Mouse (Mus musculus) heart, postnatal 25 days (tissue): ENCODE measurements around the gene Ccnd3. TPM values are rescaled to one million over a fixed set of nuclear protein-coding genes. Genes with fewer than 3 reads are reported as not detected.

Experiments
- DNase-seq: peaks from one replicate; pipeline ENCODE4 v3.0.0; 2022; ENCODE audit warnings: low spot score
- intact Hi-C: fragments of 180-260 bp; cut with DNase I; formaldehyde crosslinking; loops from one replicate; pipeline ENCODE4 v1.15.1; 2025
- total RNA-seq, 2 experiments: library from RNA; stranded (reverse); gene quantifications; 2 replicates each; pipeline ENCODE4 v1.2.3; 2021

Ccnd3 gene
- total RNA-seq, 2 experiments from 2014 or later = 75.6 to 87.9 TPM

DNA sequence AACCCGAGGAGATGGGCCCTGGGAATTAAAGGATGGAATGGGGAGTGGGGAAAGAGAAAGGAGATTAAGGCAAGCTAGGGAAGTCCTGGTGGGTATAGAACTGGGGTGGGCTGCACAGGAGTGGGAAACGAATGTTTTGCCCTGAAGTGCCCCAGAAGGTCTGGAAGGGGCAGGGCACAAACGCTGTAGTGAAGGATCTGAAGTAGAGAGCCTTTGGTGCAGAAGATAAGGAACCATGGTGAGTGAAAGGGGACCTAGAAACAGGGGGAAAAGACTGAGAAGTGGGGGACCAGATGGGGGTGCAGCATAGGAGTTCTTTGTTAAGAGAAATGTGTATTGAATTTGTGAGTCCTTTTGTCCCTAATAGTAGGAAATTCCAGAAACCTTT, 125.8 kb downstream of the Ccnd3 start, which contains the start of gene Usp49:
Usp49 (plus strand) TSS at position 13 of the 388 bp plus-strand sequence.
- DNase-seq = no peak
- intact Hi-C loops = loop anchor here (5.0 kb wide), 1 partner anchor 47 kb away; no protein-coding TSS in a partner anchor

DNA sequence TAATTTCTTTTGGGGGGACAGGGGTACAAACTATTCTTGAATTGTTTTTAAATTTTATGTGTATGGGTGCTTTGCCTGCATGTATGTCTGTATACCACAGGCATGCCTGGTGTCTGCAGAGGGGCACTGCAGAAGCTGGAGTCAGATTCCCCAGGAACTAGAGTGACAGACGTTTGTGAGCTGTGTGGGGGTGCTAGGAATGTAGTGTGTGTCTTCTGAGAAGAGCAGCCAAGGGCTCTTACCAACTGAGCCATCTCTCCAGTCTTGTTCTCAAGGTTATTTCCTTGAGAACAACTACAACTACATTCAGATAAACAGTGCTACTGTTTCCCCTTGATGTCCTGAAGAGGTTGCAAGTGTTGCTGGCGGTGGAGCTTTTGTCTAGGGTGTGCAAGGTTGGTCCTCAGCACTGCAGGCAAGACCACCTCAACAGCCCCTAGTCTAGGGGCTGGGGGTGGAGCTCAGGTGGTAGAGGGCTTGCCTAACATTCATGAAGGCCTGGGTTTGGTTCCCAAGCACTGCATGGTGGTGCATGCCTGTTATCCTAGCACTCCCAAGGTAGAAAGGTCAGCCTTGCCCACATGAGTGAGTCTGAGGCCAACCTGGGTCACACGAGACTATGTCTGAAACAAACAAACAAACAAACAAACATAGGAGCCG, 127.5 kb downstream of the Ccnd3 start:
- intact Hi-C loops = loop anchor here (5.0 kb wide), 1 partner anchor 45 kb away; no protein-coding TSS in a partner anchor
- DNase-seq = no peak

DNA sequence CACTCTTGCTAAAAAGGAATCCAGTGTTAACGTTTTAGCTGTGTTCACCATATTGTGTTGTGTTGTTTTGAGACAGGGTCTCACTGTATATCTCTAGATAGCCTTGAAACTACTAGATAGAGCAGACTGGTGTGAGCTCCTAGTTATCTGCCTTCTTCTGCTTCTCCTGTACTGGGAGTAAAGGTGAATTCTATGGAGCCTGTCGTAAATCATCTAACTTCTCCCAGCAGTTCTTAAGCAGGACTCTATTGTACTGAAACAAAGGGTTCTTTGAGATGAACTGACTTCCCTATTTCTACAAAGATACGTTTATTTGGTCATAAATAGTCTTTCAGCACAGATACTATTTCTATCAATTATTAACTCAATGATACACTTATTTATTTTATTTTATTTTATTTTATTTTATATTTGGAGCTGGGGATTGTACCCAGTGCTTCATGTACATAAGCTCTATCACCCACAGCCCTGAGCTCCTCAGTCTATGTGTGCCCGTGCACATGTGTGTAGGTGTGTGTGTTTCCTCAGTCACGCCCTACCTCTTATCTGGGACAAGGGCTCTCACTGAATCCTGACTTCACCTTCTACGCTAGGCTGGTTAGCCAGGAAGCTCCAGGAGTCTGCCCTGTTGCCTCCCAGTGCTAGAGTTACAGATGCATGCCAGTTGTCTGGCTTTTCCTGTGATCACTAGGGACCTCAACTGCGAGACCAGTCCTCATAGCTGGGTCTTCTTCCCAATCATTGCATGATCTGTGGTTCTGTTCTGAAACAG, 129.3 kb downstream of the Ccnd3 start:
- no peak for DNase-seq
- intact Hi-C loops = loop anchor here (5.0 kb wide), 1 partner anchor 43 kb away; no protein-coding TSS in a partner anchor

DNA sequence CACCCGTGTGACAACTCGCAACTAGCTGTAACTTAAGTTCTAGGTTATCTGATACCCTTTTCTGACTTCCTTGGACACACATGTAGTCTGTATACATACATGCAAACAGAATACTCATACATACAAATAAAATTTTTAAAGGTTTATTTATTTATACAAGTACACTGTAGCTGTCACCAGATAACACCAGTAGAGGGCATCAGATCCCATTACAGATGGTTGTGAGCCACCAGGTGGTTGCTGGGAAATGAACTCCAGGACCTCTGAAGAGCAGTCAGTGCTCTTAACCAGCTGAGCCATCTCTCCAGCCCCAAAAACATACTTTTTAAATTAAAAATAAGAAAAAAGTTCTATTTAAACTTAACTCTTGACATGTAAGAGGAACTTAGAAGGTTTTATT, 138.1 kb downstream of the Ccnd3 start:
- intact Hi-C loops = no loop called here
- no peak for DNase-seq

DNA sequence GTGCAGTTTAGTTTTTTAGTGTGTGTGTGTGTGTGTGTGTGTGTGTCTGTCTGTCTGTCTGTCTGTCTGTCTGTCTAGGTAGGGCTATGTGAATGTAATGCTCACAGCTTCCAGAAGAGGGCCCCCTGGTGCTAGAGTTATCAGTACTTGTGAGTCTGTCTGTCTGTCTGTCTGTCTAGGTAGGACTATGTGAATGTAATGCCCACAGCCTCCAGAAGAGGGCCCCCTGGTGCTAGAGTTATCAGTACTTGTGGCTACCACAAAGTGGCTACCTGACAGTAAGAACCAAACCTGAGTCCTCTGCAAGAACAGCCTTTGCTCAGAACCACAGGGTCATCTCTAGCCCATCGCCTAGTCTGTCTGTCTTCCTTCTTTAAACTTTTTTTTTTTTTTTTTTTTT, 141.8 kb downstream of the Ccnd3 start:
- intact Hi-C loops = no loop called here
- peak; percentile 12 for DNase-seq

DNA sequence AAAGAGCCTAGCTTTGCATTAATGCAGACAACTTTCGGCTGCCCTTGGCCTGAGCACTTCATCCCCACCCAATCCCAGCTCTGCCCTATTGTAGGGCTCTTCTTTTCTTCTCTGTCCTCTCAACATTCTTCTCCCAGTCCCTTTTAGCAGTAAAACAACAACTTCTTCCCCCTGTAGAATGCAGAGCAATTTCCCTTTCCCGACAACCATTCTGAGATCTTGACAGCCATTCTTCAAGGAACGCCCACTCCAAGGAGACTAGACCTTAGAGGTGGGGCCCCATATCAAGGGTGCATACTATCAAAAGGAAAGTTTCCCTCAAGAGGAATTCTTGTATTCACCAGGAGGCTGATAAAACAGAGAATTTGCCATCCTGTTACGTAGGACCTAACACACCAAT, 144.1 kb downstream of the Ccnd3 start:
- intact Hi-C loops = no loop called here
- DNase-seq = no peak

Other genes starting within 250 kb of the Ccnd3 start
- gene Mrps10, start 136.2 kb upstream of the Ccnd3 start, total RNA-seq = 10 to 100 TPM; 19.7 to 20.4 TPM
- gene Guca1b, start 119.7 kb upstream of the Ccnd3 start, total RNA-seq = under 1 TPM; 0.36 to 0.65 TPM
- under 1 TPM in 1 of 2 experiments, not detected in 1; 0.39 TPM for gene Guca1a, start 104.5 kb upstream of the Ccnd3 start, total RNA-seq
- 1 to 10 TPM in 1 of 2 experiments, under 1 TPM in 1; 0.96 to 2.0 TPM for gene AI661453, start 68.4 kb upstream of the Ccnd3 start, total RNA-seq
- not detected for gene 1700001C19Rik, start 67.7 kb upstream of the Ccnd3 start, total RNA-seq
- gene Taf8, start 2.8 kb upstream of the Ccnd3 start, total RNA-seq = 10 to 100 TPM in 1 of 2 experiments, 1 to 10 TPM in 1; 10.0 to 11.4 TPM
- gene Bysl, start 106.4 kb downstream of the Ccnd3 start, total RNA-seq = 10 to 100 TPM; 15.0 to 15.8 TPM
- gene Med20, start 106.5 kb downstream of the Ccnd3 start, total RNA-seq = 10 to 100 TPM; 18.3 to 20.1 TPM
- gene Gm20517, start 106.5 kb downstream of the Ccnd3 start, total RNA-seq = 1 to 10 TPM; 2.3 to 2.5 TPM
- gene Usp49, start 125.6 kb downstream of the Ccnd3 start, total RNA-seq = 1 to 10 TPM; 3.3 to 4.0 TPM
- gene Tomm6, start 183.3 kb downstream of the Ccnd3 start, total RNA-seq = 100 to 1,000 TPM; 121 to 131 TPM
- 1 to 10 TPM; 4.9 to 5.2 TPM for gene Frs3, start 184.0 kb downstream of the Ccnd3 start, total RNA-seq
- 1 to 10 TPM in 1 of 2 experiments, under 1 TPM in 1; 0.55 to 1.0 TPM for gene Gm21981, start 189.4 kb downstream of the Ccnd3 start, total RNA-seq
- 1 to 10 TPM; 3.8 to 5.6 TPM for gene Prickle4, start 189.7 kb downstream of the Ccnd3 start, total RNA-seq
- not detected for gene Pgc, start 221.8 kb downstream of the Ccnd3 start, total RNA-seq
- 10 to 100 TPM; 40.8 to 45.7 TPM for gene Tfeb, start 232.0 kb downstream of the Ccnd3 start, total RNA-seq